Mouse (Mus musculus) yolk sac, embryonic 10.5 days (tissue): ENCODE data around the gene AI481877.
A peak's percentile ranks its signal among the peaks of the same experiment; 100 is the strongest.

ENCODE experiments used
- DNase-seq: peaks from one replicate; pipeline ENCODE4 v3.0.0-alpha.2; 2017; ENCODE audit warnings: low spot score

AI481877 gene

GRCm38 (mm10) chr4:59123557-59123956 lies 15.2 kb downstream of the AI481877 start:
- no peak for DNase-seq

DNA sequence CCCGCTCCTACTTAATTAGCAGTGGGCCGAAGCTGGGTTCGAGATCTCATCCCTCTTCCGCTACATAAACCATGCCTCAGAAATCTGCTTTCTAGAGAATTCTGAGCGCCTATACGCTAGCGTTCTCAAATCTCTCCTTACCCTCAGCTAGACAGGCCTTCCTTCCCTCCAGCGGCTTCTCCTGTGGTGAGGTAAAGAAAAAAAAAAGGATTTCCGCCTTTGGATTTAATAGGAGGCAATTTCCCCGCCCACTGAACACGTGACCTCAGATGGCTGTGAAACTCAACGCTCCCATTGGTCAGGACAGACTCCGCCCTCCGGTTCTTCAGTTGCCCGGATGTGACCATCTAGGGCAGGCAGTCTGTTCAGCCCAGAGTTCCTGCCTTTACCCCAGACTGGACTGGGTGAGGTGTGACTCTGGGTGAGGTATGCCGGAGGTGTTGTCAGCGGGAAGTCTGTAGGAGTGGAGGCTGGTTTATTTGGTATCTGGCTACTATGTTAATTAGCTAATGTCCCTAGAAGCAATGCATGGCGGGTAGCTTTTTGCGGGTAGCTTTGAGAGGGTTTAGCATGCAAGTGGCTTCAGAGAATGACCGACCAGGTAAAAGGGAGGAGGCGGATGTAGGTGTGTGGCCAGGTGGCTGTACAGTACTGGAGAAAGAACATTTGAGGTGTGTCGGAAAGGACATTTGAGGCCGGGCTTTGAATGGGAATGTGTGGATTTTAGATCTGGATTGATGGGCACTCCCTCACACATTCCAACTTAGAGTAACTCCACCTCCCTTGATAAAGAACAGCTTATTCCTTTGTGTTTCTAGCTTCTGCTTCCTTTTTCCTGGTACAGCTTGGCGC lies 20.9 kb downstream of the AI481877 start:
- no peak for DNase-seq

DNA sequence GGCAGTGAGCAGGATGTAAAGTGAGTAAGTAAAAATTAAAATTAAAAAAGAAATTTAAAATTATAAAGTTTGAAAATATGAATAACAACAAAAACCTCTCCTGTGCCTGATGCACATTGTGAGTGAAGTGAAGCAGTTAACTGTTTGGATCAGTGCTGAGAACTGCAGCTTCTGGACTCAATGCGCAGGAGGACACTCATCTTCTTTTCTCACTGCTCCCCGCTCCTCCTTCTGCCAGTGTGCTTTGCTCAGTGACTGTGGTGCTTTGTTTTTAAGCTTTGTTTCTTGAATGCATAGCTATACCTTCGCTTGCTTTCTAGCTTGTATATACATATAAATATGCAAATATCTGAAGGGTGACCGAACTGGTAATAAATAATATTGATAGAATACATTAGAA lies 30.1 kb downstream of the AI481877 start:
- no peak for DNase-seq

DNA sequence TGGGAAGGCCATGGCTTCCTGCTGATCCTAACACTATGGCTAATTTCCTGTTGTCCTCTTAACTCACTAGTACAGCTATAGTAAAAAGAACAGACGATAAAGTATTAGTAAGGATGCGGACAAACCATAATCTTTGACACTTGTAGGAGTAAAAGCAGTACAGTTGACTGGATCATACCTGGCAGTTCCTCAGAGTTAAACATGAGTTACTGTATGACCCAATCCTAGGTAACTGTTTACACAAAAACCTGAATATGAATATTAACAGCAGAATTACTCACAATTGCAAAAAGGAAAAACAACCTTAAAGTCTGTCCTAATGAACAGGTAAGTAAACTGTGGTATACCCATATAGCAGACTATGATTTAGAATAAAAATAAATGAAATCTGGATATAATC lies 30.9 kb downstream of the AI481877 start:
- no peak for DNase-seq

GRCm38 (mm10) chr4:59106661-59107060 lies 32.1 kb downstream of the AI481877 start:
- DNase-seq: no peak

DNA sequence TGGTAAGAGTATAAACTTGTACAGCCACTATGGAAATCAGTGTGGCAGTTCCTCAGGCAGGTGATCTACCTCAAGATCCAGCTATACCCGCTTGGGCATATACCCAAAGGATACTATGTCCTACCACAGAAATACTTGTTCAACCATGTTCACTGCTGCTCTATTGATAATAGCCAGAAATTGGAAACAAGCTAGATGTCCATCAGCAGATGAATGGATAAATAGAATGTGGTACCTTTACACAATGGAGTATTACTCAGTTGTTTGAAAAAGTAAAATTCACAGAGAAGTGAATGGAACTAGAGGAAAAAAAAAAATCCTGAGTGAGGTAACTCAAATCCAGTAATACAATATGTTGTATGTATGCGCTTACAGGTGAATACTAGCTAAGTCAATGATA lies 34.6 kb downstream of the AI481877 start:
- DNase-seq: no peak

GRCm38 (mm10) chr4:59096393-59096792 lies 42.4 kb downstream of the AI481877 start:
- DNase-seq: peak; percentile 66

- DNase-seq: no peak
Observed at GRCm38 (mm10) chr4:59089391-59089790, 49.4 kb downstream of the AI481877 start.

DNA sequence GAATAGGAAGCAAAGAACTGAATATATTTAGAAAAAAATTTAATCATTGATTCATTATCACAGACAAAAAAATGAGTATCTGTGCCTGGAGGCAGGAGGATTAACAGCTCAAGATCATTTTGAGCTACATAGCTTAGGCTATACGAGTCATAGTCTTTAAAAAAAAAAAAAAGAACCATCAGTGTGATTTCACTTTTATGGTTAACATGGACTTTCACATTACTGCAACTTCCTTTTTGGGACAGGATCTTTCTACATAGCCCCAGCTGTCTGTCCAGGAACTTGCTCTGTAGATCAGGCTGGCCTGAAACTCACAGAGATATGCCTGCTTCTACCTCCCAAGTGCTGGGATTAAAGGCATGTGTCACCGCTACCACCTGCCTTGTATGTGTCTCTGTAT lies 55.4 kb downstream of the AI481877 start:
- DNase-seq: no peak

DNA sequence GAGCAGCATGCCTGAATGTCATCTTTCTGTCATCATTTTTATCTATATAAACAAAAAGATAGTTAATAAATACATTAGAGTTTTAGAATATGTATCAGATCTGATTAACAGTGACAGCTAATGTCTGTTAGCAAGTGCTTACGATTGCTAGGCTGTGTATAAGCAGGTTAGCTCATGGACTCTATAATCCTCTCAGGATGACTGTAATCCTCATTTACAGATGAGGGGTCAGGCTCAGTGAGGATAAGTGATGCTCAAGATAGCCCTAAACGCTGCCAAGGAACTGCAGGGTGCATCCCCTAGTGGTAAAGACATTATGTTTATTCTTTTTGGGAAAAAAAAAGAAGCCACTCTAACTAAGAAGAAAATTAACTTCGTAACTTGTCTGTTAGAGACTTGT lies 69.5 kb downstream of the AI481877 start:
- no peak for DNase-seq

DNA sequence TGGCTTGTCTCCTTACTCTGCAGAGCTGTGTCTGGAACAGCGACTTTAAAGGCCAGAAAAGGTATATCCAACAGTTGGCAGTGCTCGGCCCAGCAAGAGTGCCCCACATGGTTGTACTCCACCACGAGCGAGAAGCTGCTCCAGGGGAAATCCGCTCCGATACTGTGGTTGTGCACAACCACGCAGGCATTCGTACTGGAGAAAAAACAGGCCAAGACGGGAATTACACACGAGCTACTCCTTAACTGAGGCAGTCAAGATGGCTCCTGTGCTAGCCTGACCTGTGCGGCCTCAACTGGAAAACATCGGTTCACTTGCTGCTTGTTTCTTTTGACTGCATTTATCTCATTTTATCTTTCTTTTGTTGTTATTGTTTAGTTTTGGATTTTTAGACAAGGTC lies 76.3 kb downstream of the AI481877 start:
- DNase-seq: no peak

DNA sequence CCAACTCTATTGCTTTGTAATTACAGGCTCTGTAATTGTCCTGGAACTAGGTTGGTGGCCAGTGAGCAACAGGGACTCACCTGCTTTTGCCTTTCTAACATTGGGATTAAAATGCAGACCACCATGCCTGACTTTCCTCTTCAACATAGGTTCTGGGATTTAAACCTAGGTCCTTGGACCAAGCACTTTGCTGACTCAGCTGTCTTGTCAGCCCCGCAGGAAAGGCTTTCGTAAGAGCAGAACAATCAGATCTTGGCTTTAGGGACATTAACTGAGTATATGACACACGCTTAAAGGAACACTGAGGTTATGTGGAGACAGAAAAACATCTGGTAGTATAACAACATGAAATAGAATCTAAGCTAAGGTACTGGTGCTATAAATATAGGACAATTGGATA lies 80.9 kb downstream of the AI481877 start:
- DNase-seq: no peak

GRCm38 (mm10) chr4:59051081-59051480 lies 87.7 kb downstream of the AI481877 start:
- DNase-seq: no peak

- no peak for DNase-seq
Observed at GRCm38 (mm10) chr4:59047222-59047621, 91.6 kb downstream of the AI481877 start.

DNA sequence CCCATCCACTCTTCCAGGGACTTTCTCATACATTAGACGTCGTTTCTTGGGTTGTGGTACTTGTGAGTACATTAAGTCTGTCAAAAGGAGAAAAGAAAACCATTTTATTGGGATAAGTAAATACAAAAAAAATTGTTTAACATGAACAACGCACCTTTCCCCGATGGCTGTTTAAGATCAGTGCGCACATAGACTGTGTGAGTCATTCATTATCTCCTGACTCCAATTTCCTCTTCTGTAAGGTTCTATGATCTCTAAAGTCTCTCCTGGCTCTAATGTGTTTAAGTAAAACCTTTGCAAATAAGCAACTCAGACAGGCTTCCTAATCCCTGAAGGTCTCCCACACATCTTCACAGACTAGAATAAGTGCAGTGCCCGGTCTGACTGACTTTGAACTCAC lies 94.9 kb downstream of the AI481877 start:
- no peak for DNase-seq

DNA sequence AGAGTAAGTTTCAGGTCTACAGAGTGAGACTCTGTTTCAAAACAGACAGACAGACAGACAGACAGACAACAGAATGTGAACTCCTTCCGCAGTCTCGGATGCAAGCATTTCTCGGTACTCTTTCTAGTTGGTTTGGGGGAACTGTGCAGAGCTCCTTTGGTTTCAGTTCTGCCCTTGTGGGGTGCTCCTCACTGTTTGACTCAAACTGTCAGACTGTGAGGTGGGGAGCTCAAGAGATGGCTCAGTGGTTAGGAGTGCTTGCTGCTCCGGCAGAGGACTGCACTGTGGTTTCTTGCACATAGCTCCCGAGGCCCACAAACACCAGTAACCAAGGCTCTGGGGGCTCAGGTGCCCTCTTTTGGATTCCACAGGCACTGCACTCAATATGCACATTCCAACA lies 95.7 kb downstream of the AI481877 start:
- no peak for DNase-seq

- no peak for DNase-seq
Observed at GRCm38 (mm10) chr4:59040397-59041287, 98.1 kb downstream of the AI481877 start.

- no peak for DNase-seq
Observed at GRCm38 (mm10) chr4:59037525-59037924, 101.3 kb downstream of the AI481877 start.

GRCm38 (mm10) chr4:59036490-59037127 lies 102.2 kb downstream of the AI481877 start:
- DNase-seq: peak; percentile 58

DNA sequence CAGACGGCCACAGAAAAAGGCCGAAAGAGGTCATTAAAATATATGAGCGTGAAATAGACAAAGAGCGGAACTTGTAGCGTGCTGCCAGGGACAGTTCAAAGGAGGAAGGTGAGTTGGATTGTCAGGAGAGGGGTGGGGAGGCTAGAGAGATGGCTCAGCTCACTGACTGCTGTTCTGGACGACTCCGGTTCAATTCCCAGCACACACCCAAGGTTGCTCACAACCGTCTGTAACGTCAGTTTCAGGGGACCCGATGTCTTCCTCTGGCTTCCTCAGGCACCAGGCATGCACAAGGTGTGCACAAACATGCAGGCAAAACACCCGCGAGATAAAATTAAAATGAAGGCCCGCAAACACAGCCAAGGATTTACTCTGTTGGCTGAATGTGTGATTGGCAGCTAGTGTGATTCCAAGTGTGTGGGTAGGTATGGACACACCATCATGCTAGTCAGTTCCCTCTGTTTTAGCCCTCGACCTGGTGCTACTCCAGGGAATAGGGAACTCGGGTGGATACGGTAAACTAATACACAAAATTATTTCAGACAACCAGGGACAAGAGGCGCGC lies 102.9 kb downstream of the AI481877 start:
- DNase-seq: no peak

DNA sequence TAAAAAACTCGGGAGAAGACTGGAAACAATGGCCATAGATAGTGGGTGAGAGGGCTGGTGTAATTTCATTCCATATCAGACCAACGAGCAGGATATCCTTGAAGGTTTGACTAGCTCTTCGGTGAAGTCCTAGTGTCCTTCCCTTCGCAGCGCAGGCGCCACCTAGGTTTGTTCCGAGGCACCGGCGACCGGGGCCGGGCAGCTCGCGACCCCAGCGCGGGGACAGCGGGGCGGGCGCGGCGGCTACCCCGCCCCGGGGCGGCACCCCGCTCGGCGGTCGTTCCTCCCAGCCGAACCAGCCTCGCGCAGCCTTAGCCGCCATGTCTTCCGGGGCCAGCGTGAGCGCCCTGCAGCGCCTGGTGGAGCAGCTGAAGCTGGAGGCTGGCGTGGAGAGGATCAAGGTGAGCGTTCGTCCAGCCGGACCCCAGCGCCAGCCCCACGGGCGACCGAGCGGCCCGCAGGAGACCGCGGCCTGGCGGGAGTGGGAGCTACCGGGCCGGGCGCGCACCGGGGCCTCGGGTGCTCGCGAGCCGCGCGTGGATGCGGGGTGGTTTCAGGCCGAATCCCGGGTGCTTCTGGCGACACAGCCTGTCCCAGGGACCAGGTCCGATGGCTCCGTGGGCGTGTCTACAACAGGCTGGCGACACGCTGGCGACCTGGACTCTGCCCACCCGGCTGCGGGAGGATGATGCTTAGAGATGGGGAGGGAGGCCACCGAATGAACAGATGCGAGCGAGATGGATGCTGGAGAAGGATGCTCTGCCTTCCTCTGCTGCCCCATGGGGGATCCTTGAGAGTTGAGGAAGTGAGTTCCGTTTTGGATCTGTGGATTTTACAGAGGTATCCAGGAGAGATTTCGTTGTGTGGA lies 103.6 kb downstream of the AI481877 start, which contains the start of gene Gng10:
TSS of gene Gng10 (plus strand) at position 171 of the 868 bp plus-strand sequence.
- DNase-seq: peak; percentile 57
